Mouse (Mus musculus) embryonic fibroblast, embryonic 13.5 days (primary cell): ENCODE results near the gene Atad1. TPM values are rescaled to one million over a fixed set of nuclear protein-coding genes. Genes with fewer than 3 reads are reported as not detected.
"Not testable (repeated sequence)": the region's sequence is repeated elsewhere in the genome, so short reads cannot be mapped to it uniquely, and the experiment has no call there.

Experiments used
- H3K27ac ChIP-seq: 2 replicates; pipeline ENCODE4 v1.5.1; 2012; ENCODE audit warnings: low read length, control low read depth, inconsistent platforms; ENCODE audit not compliant: insufficient read depth
- H3K4me1 ChIP-seq: 2 replicates; pipeline ENCODE4 v1.6.1; 2011; ENCODE audit warnings: low read length; ENCODE audit not compliant: control insufficient read depth, insufficient read depth
- H3K4me3 ChIP-seq: 2 replicates; pipeline ENCODE4 v1.5.1; 2011; ENCODE audit warnings: mild to moderate bottlenecking, control low read depth, low read length; ENCODE audit not compliant: insufficient read depth
- CTCF ChIP-seq: IDR thresholded peaks from 2 replicates; pipeline ENCODE4 v1.5.1; 2011; ENCODE audit warnings: mild to moderate bottlenecking, control low read depth, low read length, moderate library complexity, borderline replicate concordance; ENCODE audit not compliant: insufficient read depth
- POLR2A ChIP-seq: IDR thresholded peaks from 2 replicates; pipeline ENCODE4 v1.6.1; 2011; ENCODE audit warnings: low read depth, mild to moderate bottlenecking, control low read depth, low read length, moderate library complexity
- polyA plus RNA-seq: library from polyadenylated mRNA; stranded (reverse); fragments of >200 nt; gene quantifications from 2 replicates; pipeline ENCODE4 v1.2.4, GENCODE M21; 2011; ENCODE audit warnings: low read depth; ENCODE audit not compliant: missing spikeins, insufficient read length

Gene Atad1
- polyA plus RNA-seq, 1 experiment: 97.8 TPM

DNA sequence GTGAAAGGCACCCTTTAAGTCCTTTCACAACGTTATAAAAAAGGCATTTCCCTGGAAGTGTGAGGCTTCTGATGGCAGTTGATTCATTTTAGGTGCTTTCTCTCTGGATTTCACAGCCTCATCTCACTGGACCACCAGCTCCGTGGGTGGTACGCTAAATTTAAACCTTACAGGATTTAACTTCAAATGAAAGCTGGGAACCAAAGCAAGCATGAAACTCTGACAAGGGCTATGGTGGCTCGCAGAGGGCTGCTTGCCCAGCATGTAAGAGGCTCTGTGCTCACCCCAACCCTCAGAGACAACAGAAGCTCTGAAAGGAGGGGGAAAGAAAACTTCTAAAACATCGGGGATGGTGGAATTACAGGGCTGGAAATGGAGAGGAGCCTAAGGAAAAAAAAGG, 51.9 kb downstream of the Atad1 start:
- no peak overlapping the region for H3K4me3 ChIP-seq
- H3K27ac ChIP-seq: no peak overlapping the region
- TF ChIP-seq POLR2A (no peak), CTCF (no peak)
- no peaks in the 10 kb centered on the region for H3K4me1 ChIP-seq

- Histone ChIP-seq H3K4me3 (no peak overlapping the region), H3K27ac (no peak overlapping the region), H3K4me1 (no peaks in the 10 kb centered on the region)
- no peak for TF ChIP-seq CTCF
- no peak for TF ChIP-seq POLR2A
These were observed 56.5 kb downstream of the Atad1 start for GRCm38 (mm10) chr19:32683081-32683480.

DNA sequence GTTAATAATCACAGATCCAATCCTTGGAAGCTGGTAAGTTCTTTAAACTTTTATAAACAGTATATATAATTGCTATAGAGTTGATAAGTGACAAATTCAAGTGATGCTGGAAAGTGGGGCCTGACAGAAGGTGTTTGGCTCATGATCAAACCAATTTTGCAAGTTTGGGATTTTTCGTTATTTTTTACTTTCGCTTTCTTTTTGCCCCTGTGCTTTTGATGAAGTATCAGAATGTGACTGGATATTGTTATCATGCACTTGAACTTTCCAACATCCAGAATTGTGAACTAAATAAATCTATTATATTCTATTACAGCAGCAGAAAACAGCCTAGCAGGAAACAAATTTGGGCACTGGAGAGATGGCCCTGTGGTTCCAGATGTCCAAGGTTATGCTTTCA, 58.7 kb downstream of the Atad1 start:
- Histone ChIP-seq H3K27ac (no peak overlapping the region), H3K4me1 (peaks cover 3% of the 10 kb centered on the region; the same call in 1 of the 2 replicates)
- TF ChIP-seq CTCF: no peak
- TF ChIP-seq POLR2A: no peak

GRCm38 (mm10) chr19:32675766-32676165, 63.8 kb downstream of the Atad1 start:
- Histone ChIP-seq H3K4me3 (no peak overlapping the region), H3K27ac (peak overlapping the region; percentile 47), H3K4me1 (peaks cover 6% of the 10 kb centered on the region)
- no peak for TF ChIP-seq POLR2A
- TF ChIP-seq CTCF: no peak

More for the DNA sequence above, 58.7 kb downstream of the Atad1 start:
- H3K4me3 ChIP-seq: no peak overlapping the region

DNA sequence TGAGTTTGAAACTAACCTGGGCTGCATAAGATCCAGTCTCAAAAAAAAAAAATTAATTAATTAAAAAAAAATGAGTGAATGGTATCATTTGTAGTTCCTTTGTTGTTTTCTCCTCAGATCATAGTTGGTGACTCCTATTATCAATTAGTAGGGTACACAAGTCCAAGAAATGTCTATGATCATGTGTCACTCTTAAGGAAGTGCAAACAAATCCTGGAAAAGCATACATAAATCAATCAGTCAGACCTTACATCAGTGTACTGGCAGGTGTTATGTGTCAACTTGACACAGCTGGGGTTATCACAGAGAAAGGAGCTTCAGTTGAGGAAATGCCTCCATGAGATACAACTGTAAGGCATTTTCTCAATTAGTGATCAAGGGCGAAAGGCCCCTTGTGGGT, 71.8 kb downstream of the Atad1 start:
- not testable (repeated sequence) for H3K4me3 ChIP-seq, H3K4me1 ChIP-seq, H3K27ac ChIP-seq

GRCm38 (mm10) chr19:32665243-32665642, 74.3 kb downstream of the Atad1 start:
- Histone ChIP-seq H3K4me3 (no peak overlapping the region), H3K4me1 (no peaks in the 10 kb centered on the region), H3K27ac (no peak overlapping the region)
- TF ChIP-seq POLR2A (no peak), CTCF (no peak)

DNA sequence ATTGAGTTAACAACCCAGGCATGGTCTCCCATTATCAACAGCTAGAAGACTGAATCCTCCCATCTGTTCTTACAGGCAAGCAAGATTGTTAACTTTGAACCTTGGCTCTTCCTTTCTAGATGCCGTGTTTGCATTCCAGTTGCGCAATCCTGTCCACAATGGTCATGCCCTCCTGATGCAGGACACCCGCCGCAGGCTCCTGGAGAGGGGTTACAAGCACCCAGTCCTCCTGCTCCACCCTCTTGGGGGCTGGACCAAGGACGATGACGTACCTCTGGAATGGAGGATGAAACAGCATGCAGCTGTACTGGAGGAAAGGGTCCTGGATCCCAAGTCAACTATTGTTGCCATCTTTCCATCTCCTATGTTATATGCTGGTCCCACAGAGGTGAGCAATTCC, 76.7 kb downstream of the Atad1 start:
- H3K4me1 ChIP-seq: no peaks in the 10 kb centered on the region
- TF ChIP-seq CTCF: no peak
- no peak for TF ChIP-seq POLR2A
- no peak overlapping the region for H3K27ac ChIP-seq
- H3K4me3 ChIP-seq: no peak overlapping the region

DNA sequence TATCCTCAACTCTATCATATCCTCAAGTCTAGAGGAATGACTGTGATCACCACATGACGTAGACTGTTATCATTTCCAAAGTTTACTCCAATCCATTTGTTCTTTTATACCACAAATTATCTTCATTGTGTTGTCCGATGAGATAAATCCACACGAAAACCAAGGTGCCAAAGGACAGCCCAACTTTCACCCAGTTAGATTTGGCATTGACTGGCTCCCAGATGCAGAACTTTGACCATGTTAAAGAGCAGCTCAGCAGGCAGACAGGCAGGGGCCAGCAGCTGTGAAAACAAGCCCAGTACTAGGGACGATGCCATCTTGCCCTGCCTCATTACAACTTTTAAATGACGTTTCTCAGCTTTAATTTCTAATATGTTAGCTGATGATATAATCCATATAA, 80.2 kb downstream of the Atad1 start:
- Histone ChIP-seq H3K27ac (no peak overlapping the region), H3K4me3 (no peak overlapping the region), H3K4me1 (no peaks in the 10 kb centered on the region)
- no peak for TF ChIP-seq POLR2A
- no peak for TF ChIP-seq CTCF

GRCm38 (mm10) chr19:32653630-32654362, 85.8 kb downstream of the Atad1 start:
- no peak for TF ChIP-seq POLR2A
- no peak for TF ChIP-seq CTCF
- Histone ChIP-seq H3K4me1 (no peaks in the 10 kb centered on the region), H3K27ac (no peak overlapping the region), H3K4me3 (no peak overlapping the region)

GRCm38 (mm10) chr19:32653122-32653521, 86.5 kb downstream of the Atad1 start:
- Histone ChIP-seq H3K27ac (no peak overlapping the region), H3K4me1 (no peaks in the 10 kb centered on the region), H3K4me3 (no peak overlapping the region)
- TF ChIP-seq CTCF: no peak
- no peak for TF ChIP-seq POLR2A

DNA sequence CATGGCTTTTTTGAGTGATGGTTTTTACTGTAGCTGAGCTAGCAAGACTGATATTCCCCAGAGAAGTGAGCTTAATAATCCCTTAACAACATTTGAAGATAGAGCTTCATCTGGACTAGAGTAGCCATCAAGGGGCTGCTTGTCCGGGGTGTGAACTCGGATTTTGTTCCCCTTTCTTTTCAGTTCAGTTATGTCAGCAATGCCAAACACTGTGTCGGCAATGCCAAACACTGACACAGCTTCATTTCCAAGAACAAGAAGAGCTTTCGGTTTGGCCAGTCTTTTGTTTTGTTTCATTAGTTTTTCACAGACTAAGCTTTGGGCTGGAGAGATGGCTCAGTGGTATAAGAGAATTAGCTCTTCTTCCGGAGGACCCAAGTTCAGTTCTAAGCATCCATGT, 88.5 kb downstream of the Atad1 start:
- Histone ChIP-seq H3K27ac (no peak overlapping the region), H3K4me3 (no peak overlapping the region), H3K4me1 (no peaks in the 10 kb centered on the region)
- TF ChIP-seq CTCF (no peak), POLR2A (no peak)
